Mouse (Mus musculus) frontal cortex, adult (tissue): ENCODE measurements at regions not wholly inside any gene's neighbourhood (a gene's known extent, or its start where the extent isn't known, plus 50 kb on each side); places are given as distances from the start of the nearest gene placed in this dataset.

ENCODE experiments used
- ATAC-seq: cut with Nextera tagmentation; 2 replicates; pipeline ENCODE4 v1.9.2; 2017; ENCODE audit warnings: mild to moderate bottlenecking, moderate library complexity, mixed read lengths; ENCODE audit not compliant: low TSS enrichment

- no peak for ATAC-seq
These were observed 398.6 kb downstream of the Brinp2 start for GRCm38 (mm10) chr1:157957506-157957905.

GRCm38 (mm10) chr1:157964461-157964860 is 391.7 kb downstream of the Brinp2 start:
- no peak for ATAC-seq

GRCm38 (mm10) chr1:157969635-157970111 is 386.5 kb downstream of the Brinp2 start:
- peak; percentile 76 for ATAC-seq

- no peak for ATAC-seq
These were observed 382.5 kb downstream of the Brinp2 start for GRCm38 (mm10) chr1:157973373-157974232.

GRCm38 (mm10) chr1:157974656-157975055 is 381.5 kb downstream of the Brinp2 start:
- ATAC-seq = no peak

GRCm38 (mm10) chr1:158019161-158019560 is 337.0 kb downstream of the Brinp2 start:
- ATAC-seq = no peak

GRCm38 (mm10) chr1:158039756-158040155 is 316.4 kb downstream of the Brinp2 start:
- no peak for ATAC-seq

GRCm38 (mm10) chr1:158040334-158040733 is 315.8 kb downstream of the Brinp2 start:
- peak; percentile 73 for ATAC-seq

- ATAC-seq = peak; percentile 84
These were observed 303.5 kb downstream of the Brinp2 start for GRCm38 (mm10) chr1:158052644-158053043.

GRCm38 (mm10) chr1:158054961-158055360 is 301.2 kb downstream of the Brinp2 start:
- ATAC-seq = no peak

- no peak for ATAC-seq
These were observed 299.0 kb downstream of the Brinp2 start for GRCm38 (mm10) chr1:158056994-158057630.

GRCm38 (mm10) chr1:158057789-158058188 is 298.3 kb downstream of the Brinp2 start:
- no peak for ATAC-seq

GRCm38 (mm10) chr1:158061995-158062394 is 294.1 kb downstream of the Brinp2 start:
- ATAC-seq = peak; percentile 91

- ATAC-seq = peak; percentile 97
These were observed 273.9 kb downstream of the Brinp2 start for GRCm38 (mm10) chr1:158082181-158082580.

GRCm38 (mm10) chr1:158085856-158086255 is 270.3 kb downstream of the Brinp2 start:
- ATAC-seq = no peak

GRCm38 (mm10) chr1:158097500-158097899 is 258.6 kb downstream of the Brinp2 start:
- ATAC-seq = no peak

GRCm38 (mm10) chr1:158119708-158120107 is 236.4 kb downstream of the Brinp2 start:
- ATAC-seq = no peak

- peak; percentile 100 for ATAC-seq
These were observed 231.2 kb downstream of the Brinp2 start for GRCm38 (mm10) chr1:158124902-158125301.

GRCm38 (mm10) chr1:158126272-158126671 is 229.9 kb downstream of the Brinp2 start:
- no peak for ATAC-seq

- ATAC-seq = no peak
These were observed 226.8 kb downstream of the Brinp2 start for GRCm38 (mm10) chr1:158129243-158129770.

GRCm38 (mm10) chr1:158147525-158147924 is 208.6 kb downstream of the Brinp2 start:
- ATAC-seq = no peak

GRCm38 (mm10) chr1:158148035-158148434 is 208.1 kb downstream of the Brinp2 start:
- ATAC-seq = no peak

- no peak for ATAC-seq
These were observed 195.0 kb downstream of the Brinp2 start for GRCm38 (mm10) chr1:158161111-158161510.
